Mouse (Mus musculus) stomach, embryonic 15.5 days (tissue): ENCODE measurements at regions not wholly inside any gene's neighbourhood (a gene's known extent, or its start where the extent isn't known, plus 50 kb on each side); places are given as distances from the start of the nearest gene placed in this dataset.
A peak's percentile ranks its signal among the peaks of the same experiment; 100 is the strongest.
"Not testable (repeated sequence)": the region's sequence is repeated elsewhere in the genome, so short reads cannot be mapped to it uniquely, and the experiment has no call there.

Experiments
- ATAC-seq: fragments of 200-750 bp; cut with Nextera tagmentation; 2 replicates; pipeline ENCODE4 v1.8.0; 2017; ENCODE audit warnings: low read depth, moderate number of reproducible peaks, moderate TSS enrichment; ENCODE audit not compliant: insufficient read depth, low FRiP score
- H3K27ac ChIP-seq: fragments of 300-500 bp; sonication (generic); 2 replicates; pipeline ENCODE4 v1.5.1; 2015; ENCODE audit warnings: mild to moderate bottlenecking, inconsistent platforms
- H3K27me3 ChIP-seq: fragments of 300-500 bp; sonication (generic); replicated peaks from 2 replicates; pipeline ENCODE4 v1.6.1; 2015; ENCODE audit warnings: inconsistent platforms
- H3K36me3 ChIP-seq: fragments of 300-500 bp; sonication (generic); 2 replicates; pipeline ENCODE4 v1.6.1; 2015; ENCODE audit warnings: inconsistent platforms
- H3K4me1 ChIP-seq: fragments of 300-500 bp; sonication (generic); 2 replicates; pipeline ENCODE4 v1.6.1; 2015; ENCODE audit warnings: inconsistent platforms
- H3K4me2 ChIP-seq: fragments of 300-500 bp; sonication (generic); 2 replicates; pipeline ENCODE4 v1.6.1; 2015; ENCODE audit warnings: mild to moderate bottlenecking, inconsistent platforms
- H3K4me3 ChIP-seq: fragments of 300-500 bp; sonication (generic); replicated peaks from 2 replicates; pipeline ENCODE4 v1.5.1; 2015; ENCODE audit warnings: inconsistent platforms
- H3K9ac ChIP-seq: fragments of 300-500 bp; sonication (generic); 2 replicates; pipeline ENCODE4 v1.6.1; 2015; ENCODE audit warnings: inconsistent platforms
- H3K9me3 ChIP-seq: fragments of 300-500 bp; sonication (generic); 2 replicates; pipeline ENCODE4 v1.6.1; 2016; ENCODE audit warnings: inconsistent platforms
- WGBS: fragments of 180-500 bp; shearing (Covaris S2); methylation state at CpG from one replicate; pipeline ENCODE4 v1.1.7; 2015; 5-methylcytosine and 5-hydroxymethylcytosine counted together

GRCm38 (mm10) chr5:64697466-64697865 lies 105.7 kb upstream of the Klf3 start:
- Histone ChIP-seq H3K9ac (no peak overlapping the region), H3K27me3 (no peaks in the 10 kb centered on the region), H3K36me3 (no peaks in the 10 kb centered on the region), H3K9me3 (no peaks in the 10 kb centered on the region), H3K4me3 (no peak overlapping the region), H3K4me1 (peaks cover 12% of the 10 kb centered on the region), H3K27ac (no peak overlapping the region), H3K4me2 (no peak overlapping the region)
- ATAC-seq, result no peak
- 84% methylated on average over 5 of the region's 5 CpGs for WGBS

GRCm38 (mm10) chr5:64698458-64699116 lies 104.6 kb upstream of the Klf3 start:
- no peak overlapping the region for H3K27ac ChIP-seq
- no peak for ATAC-seq
- WGBS, result 79% methylated on average over 6 of the region's 6 CpGs

GRCm38 (mm10) chr5:64700030-64700429 lies 103.2 kb upstream of the Klf3 start:
- no peak overlapping the region for H3K9ac ChIP-seq
- WGBS, result 60% methylated on average over 6 of the region's 6 CpGs
- H3K27me3 ChIP-seq, result no peaks in the 10 kb centered on the region
- 0 out of 2 replicates have a peak, but pooled peaks have one; percentile 36 for ATAC-seq
- H3K4me3 ChIP-seq, result no peak overlapping the region
- peaks cover 25% of the 10 kb centered on the region for H3K4me1 ChIP-seq
- H3K9me3 ChIP-seq, result no peaks in the 10 kb centered on the region
- H3K4me2 ChIP-seq, result no peak overlapping the region
- peak overlapping the region; percentile 38; the same call in 1 of the 2 replicates for H3K27ac ChIP-seq
- no peaks in the 10 kb centered on the region for H3K36me3 ChIP-seq

More at GRCm38 (mm10) chr5:64698458-64699116, 104.6 kb upstream of the Klf3 start:
- H3K4me1 ChIP-seq, result peaks cover 21% of the 10 kb centered on the region
- H3K9me3 ChIP-seq, result no peaks in the 10 kb centered on the region
- no peaks in the 10 kb centered on the region for H3K27me3 ChIP-seq
- H3K9ac ChIP-seq, result no peak overlapping the region
- no peaks in the 10 kb centered on the region for H3K36me3 ChIP-seq
- H3K4me2 ChIP-seq, result no peak overlapping the region
- no peak overlapping the region for H3K4me3 ChIP-seq

GRCm38 (mm10) chr5:64701219-64701779 lies 101.9 kb upstream of the Klf3 start:
- Histone ChIP-seq H3K27me3 (no peaks in the 10 kb centered on the region), H3K4me3 (no peak overlapping the region), H3K36me3 (no peaks in the 10 kb centered on the region), H3K27ac (peak overlapping the region; percentile 87), H3K4me2 (peak overlapping the region; percentile 40; the same call in 1 of the 2 replicates), H3K9me3 (no peaks in the 10 kb centered on the region), H3K9ac (no peak overlapping the region), H3K4me1 (peaks cover 25% of the 10 kb centered on the region)
- no peak for ATAC-seq
- 50% methylated on average over 14 of the region's 14 CpGs for WGBS

GRCm38 (mm10) chr5:64701780-64702231 lies 101.4 kb upstream of the Klf3 start:
- Histone ChIP-seq H3K9me3 (no peaks in the 10 kb centered on the region), H3K27me3 (no peaks in the 10 kb centered on the region), H3K36me3 (no peaks in the 10 kb centered on the region), H3K4me1 (peaks cover 25% of the 10 kb centered on the region), H3K4me2 (peak overlapping the region; percentile 40), H3K9ac (no peak overlapping the region), H3K27ac (peak overlapping the region; percentile 87), H3K4me3 (no peak overlapping the region; the same call in 1 of the 2 replicates)
- ATAC-seq, result peak; percentile 53; the same call in 1 of the 2 replicates
- WGBS, result 16% methylated on average over 7 of the region's 7 CpGs

- H3K36me3 ChIP-seq, H3K27me3 ChIP-seq, ATAC-seq, H3K4me2 ChIP-seq, H3K9ac ChIP-seq, H3K4me3 ChIP-seq, H3K9me3 ChIP-seq: not testable (repeated sequence)
- H3K27ac ChIP-seq, result peak overlapping the region; percentile 87
- 55% methylated on average over 1 of the region's 1 CpGs for whole genome bisulfite sequencing
- peaks cover 25% of the 10 kb centered on the region for H3K4me1 ChIP-seq
Measured at GRCm38 (mm10) chr5:64702404-64702803, 100.8 kb upstream of the Klf3 start.

GRCm38 (mm10) chr5:64703091-64703872 lies 99.9 kb upstream of the Klf3 start:
- 0 out of 2 replicates have a peak overlapping the region, but pooled peaks have one; percentile 21 for H3K4me2 ChIP-seq
- H3K27ac ChIP-seq, result peak overlapping the region; percentile 48
- 43% methylated on average over 9 of the region's 9 CpGs for WGBS
- no peaks in the 10 kb centered on the region for H3K36me3 ChIP-seq
- H3K4me1 ChIP-seq, result peaks cover 25% of the 10 kb centered on the region
- H3K4me3 ChIP-seq, result no peak overlapping the region
- no peak overlapping the region for H3K9ac ChIP-seq
- H3K9me3 ChIP-seq, result no peaks in the 10 kb centered on the region
- no peak for ATAC-seq
- no peaks in the 10 kb centered on the region for H3K27me3 ChIP-seq

- Histone ChIP-seq H3K36me3 (no peaks in the 10 kb centered on the region), H3K4me3 (no peak overlapping the region), H3K9ac (no peak overlapping the region), H3K4me1 (peaks cover 25% of the 10 kb centered on the region), H3K27me3 (no peaks in the 10 kb centered on the region), H3K27ac (peak overlapping the region; percentile 48; the same call in 1 of the 2 replicates), H3K4me2 (no peak overlapping the region), H3K9me3 (no peaks in the 10 kb centered on the region)
- ATAC-seq, result no peak
- 36% methylated on average over 7 of the region's 7 CpGs for WGBS
Measured at GRCm38 (mm10) chr5:64704144-64704543, 99.0 kb upstream of the Klf3 start.

GRCm38 (mm10) chr5:64706586-64706985 lies 96.6 kb upstream of the Klf3 start:
- H3K4me2 ChIP-seq, result no peak overlapping the region
- H3K27me3 ChIP-seq, result no peaks in the 10 kb centered on the region
- peaks cover 19% of the 10 kb centered on the region for H3K4me1 ChIP-seq
- 73% methylated on average over 3 of the region's 3 CpGs for WGBS
- H3K9ac ChIP-seq, result no peak overlapping the region
- H3K27ac ChIP-seq, result no peak overlapping the region
- H3K4me3 ChIP-seq, result no peak overlapping the region
- H3K36me3 ChIP-seq, result no peaks in the 10 kb centered on the region
- ATAC-seq, result no peak
- no peaks in the 10 kb centered on the region for H3K9me3 ChIP-seq

- Histone ChIP-seq H3K4me3 (no peak overlapping the region), H3K9me3 (no peaks in the 10 kb centered on the region), H3K9ac (no peak overlapping the region), H3K4me2 (no peak overlapping the region), H3K4me1 (peaks cover under 1% of the 10 kb centered on the region; the same call in 1 of the 2 replicates), H3K36me3 (no peaks in the 10 kb centered on the region), H3K27me3 (no peaks in the 10 kb centered on the region), H3K27ac (no peak overlapping the region)
- 76% methylated on average over 4 of the region's 4 CpGs for WGBS
- ATAC-seq, result no peak
Measured at GRCm38 (mm10) chr5:64709146-64709545, 94.0 kb upstream of the Klf3 start.

GRCm38 (mm10) chr5:64710236-64710635 lies 93.0 kb upstream of the Klf3 start:
- no peak overlapping the region for H3K4me3 ChIP-seq
- no peak overlapping the region for H3K27ac ChIP-seq
- H3K36me3 ChIP-seq, result no peaks in the 10 kb centered on the region
- WGBS, result 56% methylated on average over 3 of the region's 3 CpGs
- no peak for ATAC-seq
- H3K9me3 ChIP-seq, result no peaks in the 10 kb centered on the region
- H3K27me3 ChIP-seq, result no peaks in the 10 kb centered on the region
- no peak overlapping the region for H3K9ac ChIP-seq
- H3K4me2 ChIP-seq, result no peak overlapping the region
- no peaks in the 10 kb centered on the region for H3K4me1 ChIP-seq

GRCm38 (mm10) chr5:64710968-64711367 lies 92.2 kb upstream of the Klf3 start:
- no peaks in the 10 kb centered on the region for H3K27me3 ChIP-seq
- H3K9me3 ChIP-seq, result no peaks in the 10 kb centered on the region
- no peak overlapping the region for H3K4me2 ChIP-seq
- H3K9ac ChIP-seq, result no peak overlapping the region
- no peaks in the 10 kb centered on the region for H3K4me1 ChIP-seq
- WGBS, result 93% methylated on average over 4 of the region's 4 CpGs
- no peak for ATAC-seq
- no peaks in the 10 kb centered on the region for H3K36me3 ChIP-seq
- no peak overlapping the region for H3K27ac ChIP-seq
- H3K4me3 ChIP-seq, result no peak overlapping the region
